Mouse (Mus musculus): Measurements from ENCODE around the gene Plekhg1.

DNA sequence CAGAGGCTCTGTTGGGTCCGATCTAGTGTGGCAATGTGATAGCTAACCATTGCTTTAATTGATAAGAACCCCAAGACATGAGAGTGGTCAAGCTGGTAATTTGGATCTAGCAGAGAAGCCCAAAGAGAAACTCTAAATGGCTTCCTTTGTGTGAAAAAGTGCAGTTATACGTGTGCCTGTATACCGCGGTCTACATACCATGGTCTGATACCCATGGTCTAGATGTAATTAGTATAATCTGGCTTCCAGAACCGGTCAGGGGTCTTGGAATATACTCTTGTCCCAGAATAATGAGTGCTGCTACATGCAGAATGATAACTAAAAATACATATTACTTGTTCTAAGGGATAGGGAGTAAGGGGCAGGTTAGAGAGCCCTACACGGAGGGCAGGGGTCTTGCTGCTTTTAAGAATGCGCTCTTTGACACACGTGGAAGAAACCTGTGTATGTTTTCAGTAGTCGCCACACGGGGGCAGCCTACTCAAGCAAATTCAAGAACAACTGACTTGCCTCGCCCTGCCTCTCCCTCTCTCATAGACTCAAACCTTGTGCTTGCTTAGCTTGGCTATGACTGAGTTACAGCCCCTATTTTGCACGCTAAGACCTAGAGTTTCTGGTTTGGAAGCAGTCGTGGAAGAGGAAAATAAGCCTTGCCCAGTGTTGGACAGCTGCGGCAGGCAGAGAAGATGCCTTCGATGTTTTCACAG lies 256.2 kb downstream of the Plekhg1 start:
- TF ChIP-seq POLR2A (IDR thresholded peaks at IDR 0.05; ENCODE audit: low read depth, low read length) (no peak), CTCF (IDR thresholded peaks at IDR 0.05; ENCODE audit: borderline replicate concordance, insufficient read depth, low read length) (peak; percentile 57; the same call in 1 of the 2 replicates)
